Mouse (Mus musculus): ENCODE data around the gene Tas2r114.

DNA sequence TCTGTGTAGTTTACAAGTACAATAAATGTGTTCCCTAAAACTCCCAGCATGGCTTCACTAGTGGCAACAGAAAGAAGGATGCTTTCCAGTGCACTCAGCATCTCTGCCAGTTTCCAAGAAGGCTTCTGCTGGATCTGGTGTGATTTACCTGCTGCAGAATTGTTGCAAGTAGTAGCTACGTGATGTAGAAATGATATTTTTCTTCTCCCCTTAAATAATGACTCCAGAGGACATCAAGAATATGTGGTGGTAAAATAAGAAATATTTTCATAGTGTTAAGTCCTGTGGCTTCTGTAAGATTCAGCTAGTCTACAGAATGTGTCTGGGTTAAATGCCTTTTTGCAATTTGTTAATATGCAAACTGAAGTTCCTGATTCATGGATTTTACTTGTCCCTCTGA lies 4.2 kb downstream of the Tas2r114 start, which contains the start of gene Tas2r104:
- TF ChIP-seq EP300 (IDR thresholded peaks at IDR 0.05; ENCODE audit: low read depth) (no peak), CTCF (IDR thresholded peaks at IDR 0.05; ENCODE audit: low read depth) (no peak)
